Mouse (Mus musculus) megakaryocyte, embryonic 14.5 days (primary cell): ENCODE measurements around the gene Stt3a. TPM values are rescaled to one million over a fixed set of nuclear protein-coding genes. Genes with fewer than 3 reads are reported as not detected.

Experiments used
- H3K27me3 ChIP-seq: replicated peaks from 2 replicates; pipeline ENCODE3; 2012; ENCODE audit warnings: inconsistent platforms
- H3K36me3 ChIP-seq: replicated peaks from 2 replicates; pipeline ENCODE3; 2012; ENCODE audit warnings: low read length, inconsistent platforms, mixed read lengths
- H3K4me1 ChIP-seq: 2 replicates; pipeline ENCODE4 v1.6.1; 2012; ENCODE audit warnings: inconsistent platforms
- H3K4me3 ChIP-seq: replicated peaks from 2 replicates; pipeline ENCODE3; 2012; ENCODE audit warnings: moderate library complexity, mild to moderate bottlenecking, inconsistent platforms
- H3K9me3 ChIP-seq: 2 replicates; pipeline ENCODE4 v1.6.1; 2012; ENCODE audit warnings: inconsistent platforms
- FLI1 ChIP-seq: IDR thresholded peaks from 2 replicates; pipeline ENCODE4 v1.6.1; 2012; ENCODE audit warnings: low read length, inconsistent platforms, mixed read lengths
- GATA1 ChIP-seq: IDR thresholded peaks from 3 replicates; pipeline ENCODE4 v1.6.1; 2012; ENCODE audit warnings: mixed read lengths, low read length, inconsistent platforms, borderline replicate concordance
- polyA plus RNA-seq: library from polyadenylated mRNA; stranded (reverse); fragments of >175 nt; gene quantifications from 2 replicates; pipeline ENCODE4 v1.2.3, GENCODE M21; 2012; ENCODE audit warnings: low replicate concordance; ENCODE audit not compliant: insufficient read depth

Gene Stt3a
- 2.3 TPM in 2 replicates for polyA plus RNA-seq

GRCm38 (mm10) chr9:36767203-36768143 lies at the start of gene Stt3a:
Gene Stt3a (minus strand): TSS chr9:36767679.
- Histone ChIP-seq H3K4me3 (peak within 1 kb of the TSS; percentile 100), H3K9me3 (no peaks in the 10 kb centered on the region), H3K27me3 (no peaks in the 10 kb centered on the region), H3K4me1 (peaks cover 14% of the 10 kb centered on the region), H3K36me3 (peaks cover 28% of the 10 kb centered on the region)
- peak; percentile 80 for TF ChIP-seq FLI1
- TF ChIP-seq GATA1: no peak

GRCm38 (mm10) chr9:36814486-36814885 lies 47.0 kb upstream of the Stt3a start:
- no peaks in the 10 kb centered on the region for H3K27me3 ChIP-seq
- no peak overlapping the region for H3K4me3 ChIP-seq
- H3K9me3 ChIP-seq: no peaks in the 10 kb centered on the region
- H3K36me3 ChIP-seq: no peaks in the 10 kb centered on the region
- TF ChIP-seq GATA1 (no peak), FLI1 (no peak)
- no peaks in the 10 kb centered on the region for H3K4me1 ChIP-seq

- Histone ChIP-seq H3K4me1 (no peaks in the 10 kb centered on the region), H3K36me3 (no peaks in the 10 kb centered on the region), H3K4me3 (no peak overlapping the region), H3K9me3 (no peaks in the 10 kb centered on the region), H3K27me3 (no peaks in the 10 kb centered on the region)
- no peak for TF ChIP-seq FLI1
- no peak for TF ChIP-seq GATA1
These were observed 40.8 kb upstream of the Stt3a start for GRCm38 (mm10) chr9:36808126-36808785.

GRCm38 (mm10) chr9:36805256-36805975 lies 37.9 kb upstream of the Stt3a start:
- no peaks in the 10 kb centered on the region for H3K27me3 ChIP-seq
- H3K4me3 ChIP-seq: no peak overlapping the region
- no peaks in the 10 kb centered on the region for H3K36me3 ChIP-seq
- H3K9me3 ChIP-seq: no peaks in the 10 kb centered on the region
- TF ChIP-seq FLI1 (no peak), GATA1 (no peak)
- H3K4me1 ChIP-seq: no peaks in the 10 kb centered on the region

- no peaks in the 10 kb centered on the region for H3K4me1 ChIP-seq
- H3K4me3 ChIP-seq: no peak overlapping the region
- TF ChIP-seq FLI1: no peak
- no peak for TF ChIP-seq GATA1
- H3K9me3 ChIP-seq: no peaks in the 10 kb centered on the region
- peaks cover 2% of the 10 kb centered on the region for H3K27me3 ChIP-seq
- no peaks in the 10 kb centered on the region for H3K36me3 ChIP-seq
These were observed 36.4 kb upstream of the Stt3a start for GRCm38 (mm10) chr9:36803926-36804325.

GRCm38 (mm10) chr9:36803386-36803785 lies 35.9 kb upstream of the Stt3a start:
- no peaks in the 10 kb centered on the region for H3K9me3 ChIP-seq
- no peaks in the 10 kb centered on the region for H3K4me1 ChIP-seq
- H3K4me3 ChIP-seq: no peak overlapping the region
- H3K36me3 ChIP-seq: no peaks in the 10 kb centered on the region
- TF ChIP-seq GATA1 (no peak), FLI1 (no peak)
- H3K27me3 ChIP-seq: peaks cover 2% of the 10 kb centered on the region

- Histone ChIP-seq H3K27me3 (peaks cover 2% of the 10 kb centered on the region), H3K4me1 (no peaks in the 10 kb centered on the region), H3K4me3 (no peak overlapping the region), H3K36me3 (no peaks in the 10 kb centered on the region), H3K9me3 (no peaks in the 10 kb centered on the region)
- TF ChIP-seq GATA1: no peak
- no peak for TF ChIP-seq FLI1
These were observed 35.5 kb upstream of the Stt3a start for GRCm38 (mm10) chr9:36802951-36803350.

- H3K4me3 ChIP-seq: no peak overlapping the region
- H3K36me3 ChIP-seq: no peaks in the 10 kb centered on the region
- no peaks in the 10 kb centered on the region for H3K9me3 ChIP-seq
- no peaks in the 10 kb centered on the region for H3K4me1 ChIP-seq
- TF ChIP-seq FLI1 (no peak), GATA1 (no peak)
- peaks cover 2% of the 10 kb centered on the region for H3K27me3 ChIP-seq
These were observed 34.5 kb upstream of the Stt3a start for GRCm38 (mm10) chr9:36801961-36802360.

GRCm38 (mm10) chr9:36796781-36797555 lies 29.5 kb upstream of the Stt3a start, which contains the start of gene Ei24:
Gene Ei24 (minus strand): TSS chr9:36797393.
- H3K27me3 ChIP-seq: peaks cover 2% of the 10 kb centered on the region
- peak within 1 kb of the TSS; percentile 97 for H3K4me3 ChIP-seq
- H3K4me1 ChIP-seq: peaks cover 19% of the 10 kb centered on the region; the same call in 1 of the 2 replicates
- TF ChIP-seq GATA1: no peak
- TF ChIP-seq FLI1: no peak
- no peaks in the 10 kb centered on the region for H3K9me3 ChIP-seq
- H3K36me3 ChIP-seq: peaks cover 12% of the 10 kb centered on the region
